Mouse (Mus musculus) E14TG2a.4 (cell line): Measurements from ENCODE around the gene Ttpal.
"Not testable (repeated sequence)": the region's sequence is repeated elsewhere in the genome, so short reads cannot be mapped to it uniquely, and the experiment has no call there.

Source experiments
- H3K27me3 ChIP-seq: 2 replicates; pipeline ENCODE4 v1.6.1; 2014; ENCODE audit warnings: low read length, control low read depth; ENCODE audit not compliant: insufficient read depth
- H3K36me3 ChIP-seq: 2 replicates; pipeline ENCODE4 v1.6.1; 2014; ENCODE audit warnings: low read length, control low read depth; ENCODE audit not compliant: insufficient read depth
- H3K4me1 ChIP-seq: replicated peaks from 2 replicates; pipeline ENCODE4 v1.6.1; 2014; ENCODE audit warnings: low read depth, low read length, control low read depth
- H3K4me3 ChIP-seq: replicated peaks from 2 replicates; pipeline ENCODE4 v1.5.1; 2014; ENCODE audit warnings: mild to moderate bottlenecking, low read length
- H3K9me3 ChIP-seq: 2 replicates; pipeline ENCODE4 v1.6.1; 2014; ENCODE audit warnings: low read length, control low read depth
- CTCF ChIP-seq: conservative IDR thresholded peaks from 2 replicates; pipeline ENCODE4 v1.5.1; 2014; ENCODE audit warnings: low read length
- NANOG ChIP-seq: IDR thresholded peaks from 2 replicates; pipeline ENCODE4 v1.6.1; 2014; ENCODE audit warnings: borderline replicate concordance, low read length, mixed read lengths
- POU5F1 ChIP-seq: IDR thresholded peaks from 2 replicates; pipeline ENCODE4 v1.6.1; 2014; ENCODE audit warnings: low read length, borderline replicate concordance

Ttpal gene

DNA sequence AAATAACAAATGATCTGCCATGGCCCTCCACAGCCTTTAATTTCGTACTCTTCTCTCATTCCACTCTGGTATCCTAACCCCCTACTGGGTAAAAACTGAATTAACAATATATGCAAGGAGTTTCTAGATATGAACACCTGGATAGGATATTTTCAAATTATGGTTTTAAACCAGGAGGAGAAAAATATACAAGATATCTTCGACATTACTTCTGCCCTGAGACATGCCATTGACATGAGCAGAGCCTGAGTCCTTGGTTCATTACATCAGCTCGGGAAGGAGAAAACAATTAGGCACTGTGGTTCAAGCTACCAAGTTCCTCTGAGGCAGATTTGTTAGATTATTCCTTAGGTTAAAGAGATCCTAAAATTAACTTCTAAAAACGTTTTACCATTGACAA is 41.9 kb downstream of the Ttpal start:
- Histone ChIP-seq H3K36me3 (peaks cover 14% of the 10 kb centered on the region; the same call in 1 of the 2 replicates), H3K4me1 (peaks cover 42% of the 10 kb centered on the region), H3K4me3 (peak overlapping the region; percentile 86), H3K9me3 (no peaks in the 10 kb centered on the region), H3K27me3 (no peaks in the 10 kb centered on the region)
- TF ChIP-seq POU5F1 (no peak), CTCF (no peak), NANOG (no peak)

DNA sequence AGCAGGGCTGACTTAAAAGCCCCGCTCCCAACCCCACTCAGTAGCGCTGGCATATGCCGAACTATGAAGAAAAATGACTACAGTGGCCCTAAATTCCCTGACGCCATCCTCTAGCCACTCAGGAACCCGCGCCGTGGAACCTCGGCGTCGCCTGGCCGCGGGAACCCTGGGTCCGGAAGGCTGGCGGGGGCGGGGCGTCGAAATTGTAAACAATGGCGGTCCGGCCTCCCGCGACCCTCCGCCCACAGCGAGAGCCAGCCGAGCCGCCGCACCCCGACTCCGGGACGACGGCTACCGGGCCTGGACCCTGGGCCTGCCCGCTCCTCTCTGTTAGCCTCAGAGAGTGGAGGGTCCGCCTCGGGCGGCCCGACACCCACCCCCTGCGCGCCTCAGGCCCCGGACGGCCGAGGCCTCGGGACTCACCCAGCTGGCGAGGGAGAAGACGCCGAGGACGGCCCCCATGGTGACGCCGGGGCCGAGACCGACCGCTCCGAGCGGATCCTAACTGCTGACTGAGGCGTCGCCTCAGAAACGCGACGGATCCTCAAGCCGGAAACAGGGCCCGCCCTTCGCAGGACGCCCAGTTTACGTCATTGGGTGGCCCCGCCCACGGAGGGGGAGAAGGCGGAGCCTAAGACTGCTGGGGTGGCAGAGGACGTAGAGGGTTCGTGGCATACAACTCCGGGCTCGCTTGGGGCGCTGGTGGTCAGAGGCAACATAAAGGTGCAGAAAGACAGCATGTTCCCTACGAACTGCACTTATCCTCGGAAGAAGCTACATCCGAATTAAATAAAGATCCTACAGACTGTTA is 42.7 kb downstream of the Ttpal start, which contains the start of gene Serinc3:
Gene Serinc3 (minus strand): TSS at position 557 of the 811 bp plus-strand sequence.
- Histone ChIP-seq H3K36me3 (peaks cover 6% of the 10 kb centered on the region; the same call in 1 of the 2 replicates), H3K27me3 (no peaks in the 10 kb centered on the region), H3K9me3 (no peaks in the 10 kb centered on the region), H3K4me3 (peak within 1 kb of the TSS; percentile 86), H3K4me1 (peaks cover 39% of the 10 kb centered on the region)
- TF ChIP-seq CTCF (0 out of 2 replicates have a peak, but pooled peaks have one; percentile 4), POU5F1 (no peak), NANOG (no peak)

DNA sequence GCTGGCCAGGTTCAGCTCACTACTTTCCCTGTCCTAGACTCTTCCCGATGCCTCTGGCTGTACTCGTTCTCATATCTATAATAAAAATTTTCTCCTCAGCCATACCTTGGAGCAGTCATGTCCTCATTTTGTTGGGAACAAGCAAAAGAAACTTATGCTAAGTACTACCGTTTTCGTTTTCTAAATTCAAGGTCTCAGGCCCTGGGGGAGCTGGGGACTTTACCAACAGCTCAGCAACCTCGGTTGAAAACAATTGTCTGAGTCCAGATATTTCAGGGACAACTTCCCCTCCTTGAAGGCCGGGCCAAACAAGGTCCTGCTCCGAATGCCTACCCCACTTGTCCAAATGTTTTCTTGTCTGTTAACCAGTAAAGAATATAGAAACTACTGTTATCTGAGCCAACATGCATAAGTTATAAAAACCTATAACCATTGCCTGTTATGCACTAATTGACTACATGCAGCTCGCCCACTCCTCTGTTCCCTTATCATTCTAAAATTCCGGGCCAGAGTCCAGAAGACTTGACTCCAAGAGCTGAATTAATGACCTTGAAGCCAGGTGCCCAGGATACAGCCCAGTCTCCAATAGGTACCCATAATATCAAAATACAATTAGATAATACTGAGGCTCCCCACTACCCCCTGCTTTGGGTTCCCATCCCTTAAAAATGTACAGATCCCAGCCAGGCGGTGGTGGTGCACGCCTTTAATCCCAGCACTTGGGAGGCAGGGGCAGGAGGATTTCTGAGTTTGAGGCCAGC is 43.8 kb downstream of the Ttpal start:
- H3K36me3 ChIP-seq: no peaks in the 10 kb centered on the region
- TF ChIP-seq NANOG (no peak), CTCF (no peak), POU5F1 (no peak)
- no peaks in the 10 kb centered on the region for H3K9me3 ChIP-seq
- H3K27me3 ChIP-seq: no peaks in the 10 kb centered on the region
- H3K4me1 ChIP-seq: peaks cover 34% of the 10 kb centered on the region
- no peak overlapping the region for H3K4me3 ChIP-seq

DNA sequence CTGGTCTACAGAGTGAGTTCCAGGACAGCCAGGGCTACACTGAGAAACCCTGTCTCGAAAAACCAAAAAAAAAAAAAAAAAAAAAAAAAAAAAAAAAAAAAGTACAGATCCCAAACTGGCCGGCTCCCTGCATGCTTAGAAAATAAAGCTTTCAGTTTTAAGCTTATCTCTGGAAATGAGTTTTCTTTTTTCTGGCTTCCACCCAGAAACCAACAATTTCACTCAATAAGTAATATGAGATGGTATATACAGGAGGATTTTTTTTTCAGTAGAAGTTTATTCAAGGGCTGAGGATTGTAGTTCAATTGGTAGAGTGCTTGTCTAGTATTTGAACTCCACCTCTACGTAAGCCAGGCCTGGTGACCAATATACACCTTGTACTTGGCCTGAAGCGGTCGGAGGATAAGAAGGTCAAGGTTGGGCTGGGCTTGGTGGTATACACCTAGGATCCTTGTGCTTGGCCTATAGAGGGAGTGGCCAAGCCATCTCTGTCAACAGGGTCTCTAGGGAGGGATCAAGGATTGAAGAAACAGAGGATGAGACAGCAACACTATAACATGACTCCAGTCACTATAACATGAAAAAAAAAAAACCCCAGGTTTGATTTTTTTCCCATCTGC is 44.5 kb downstream of the Ttpal start:
- Histone ChIP-seq H3K27me3 (no peaks in the 10 kb centered on the region), H3K4me3 (no peak overlapping the region), H3K4me1 (peaks cover 31% of the 10 kb centered on the region), H3K36me3 (no peaks in the 10 kb centered on the region), H3K9me3 (no peaks in the 10 kb centered on the region)
- TF ChIP-seq POU5F1 (no peak), CTCF (no peak), NANOG (no peak)

DNA sequence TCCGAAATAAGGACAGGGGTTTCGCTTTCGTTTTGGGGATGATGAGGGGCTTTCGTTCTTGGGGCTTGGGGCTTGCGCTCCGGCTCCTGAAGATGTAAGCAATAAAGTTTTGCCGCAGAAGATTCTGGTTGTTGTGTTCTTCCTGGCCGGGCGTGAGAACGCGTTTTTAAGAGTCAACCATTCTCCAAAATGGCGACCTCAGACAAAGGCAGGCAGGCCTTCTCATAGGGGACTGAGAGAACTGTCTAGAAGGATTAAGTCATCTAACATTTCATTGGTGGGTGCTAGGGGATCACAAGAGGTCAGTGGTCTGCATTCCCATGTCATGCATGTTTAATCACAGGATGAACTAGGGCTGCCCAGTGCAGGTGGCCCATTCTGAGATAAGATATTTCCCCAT is 53.6 kb downstream of the Ttpal start:
- not testable (repeated sequence) for H3K9me3 ChIP-seq, H3K4me1 ChIP-seq, H3K4me3 ChIP-seq, H3K36me3 ChIP-seq
- H3K27me3 ChIP-seq: peaks cover 10% of the 10 kb centered on the region; the same call in 1 of the 2 replicates

DNA sequence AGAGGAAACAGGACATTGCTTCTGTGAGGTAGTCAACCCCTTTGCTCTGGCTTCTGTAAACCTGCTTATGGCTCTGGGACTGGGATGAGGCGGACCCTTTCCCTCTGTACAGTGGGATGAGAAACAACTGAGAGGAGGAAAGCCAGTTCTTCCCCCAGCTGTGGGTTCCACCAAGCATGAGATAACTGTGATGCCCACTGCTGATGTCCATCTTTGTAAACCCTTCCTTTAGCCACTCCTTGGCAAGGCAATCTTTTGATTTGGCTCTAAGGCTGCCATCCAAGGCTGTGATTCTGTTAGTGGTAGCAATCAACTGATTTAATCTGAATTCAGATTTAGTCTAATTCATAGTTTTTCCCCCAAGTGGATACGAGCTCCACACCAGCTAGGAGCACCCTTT is 55.4 kb downstream of the Ttpal start:
- H3K27me3 ChIP-seq: peaks cover 10% of the 10 kb centered on the region; the same call in 1 of the 2 replicates
- H3K4me3 ChIP-seq: no peak overlapping the region
- H3K9me3 ChIP-seq: no peaks in the 10 kb centered on the region
- no peaks in the 10 kb centered on the region for H3K36me3 ChIP-seq
- H3K4me1 ChIP-seq: peaks cover 7% of the 10 kb centered on the region
- TF ChIP-seq NANOG: no peak
- TF ChIP-seq POU5F1: no peak
- no peak for TF ChIP-seq CTCF

DNA sequence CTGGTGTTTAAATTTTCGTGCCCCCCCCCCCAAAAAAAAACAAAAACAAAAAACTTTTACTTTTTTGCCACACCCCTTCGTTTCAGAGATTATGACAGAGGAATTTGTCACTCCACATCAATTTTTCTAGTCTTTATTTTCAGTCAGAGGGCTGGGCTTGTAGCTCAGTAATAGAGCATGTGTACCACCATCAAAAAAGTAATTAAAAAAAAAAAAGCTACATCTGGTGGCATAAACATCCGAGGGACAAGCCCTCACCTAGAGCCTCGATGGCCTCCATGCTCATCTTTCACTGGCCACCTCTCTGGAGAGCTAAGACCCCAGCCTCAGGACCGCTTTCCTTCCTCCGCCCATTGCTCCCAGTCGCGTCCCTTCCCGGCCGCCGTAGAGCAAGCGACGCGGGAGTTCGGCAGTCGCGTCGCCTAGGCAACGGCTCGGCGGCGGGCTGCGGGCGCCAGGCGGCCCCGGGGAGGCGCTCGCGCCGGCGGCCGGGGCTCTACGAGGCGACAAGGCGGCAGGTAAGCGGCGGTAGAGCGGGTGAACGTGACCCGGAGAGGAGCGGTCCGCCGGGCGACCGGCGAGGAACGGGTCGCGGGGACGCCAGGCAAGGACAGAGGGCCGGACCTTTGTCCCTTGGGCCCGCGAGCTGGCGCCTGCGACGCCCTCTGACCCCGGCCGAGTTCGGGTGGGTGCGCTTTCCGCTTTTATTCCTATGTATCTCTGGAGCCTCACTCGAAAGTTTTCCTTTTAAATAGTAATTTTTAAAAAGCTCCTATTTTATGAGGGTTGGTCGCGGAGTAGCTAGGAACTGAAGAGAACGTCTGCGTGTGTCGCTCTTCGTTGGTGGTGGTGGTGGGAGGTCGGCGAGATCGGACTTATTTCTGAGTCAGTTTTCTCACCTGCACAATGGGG is 56.1 kb downstream of the Ttpal start, which contains the start of gene Pkig:
Gene Pkig (plus strand): TSS at position 412 of the 912 bp plus-strand sequence.
- H3K4me1 ChIP-seq: peaks cover 7% of the 10 kb centered on the region
- H3K36me3 ChIP-seq: no peaks in the 10 kb centered on the region
- TF ChIP-seq NANOG (no peak), POU5F1 (no peak), CTCF (no peak)
- H3K9me3 ChIP-seq: no peaks in the 10 kb centered on the region
- peaks cover 10% of the 10 kb centered on the region; the same call in 1 of the 2 replicates for H3K27me3 ChIP-seq
- H3K4me3 ChIP-seq: peak within 1 kb of the TSS; percentile 89
